Mouse (Mus musculus) forebrain, postnatal 0 days (tissue): ENCODE results near the gene Atp10b. TPM values are rescaled to one million over a fixed set of nuclear protein-coding genes. Genes with fewer than 3 reads are reported as not detected.

Experiments used
- ATAC-seq: fragments of 200-750 bp; cut with Nextera tagmentation; 2 replicates; pipeline ENCODE4 v1.8.0; 2017; ENCODE audit warnings: mild to moderate bottlenecking, moderate library complexity
- DNase-seq: peaks from one replicate; pipeline ENCODE4 v3.0.0-alpha.2; 2015
- H3K27ac ChIP-seq: fragments of 300-500 bp; sonication (generic); 2 replicates; pipeline ENCODE4 v1.5.1; 2014; ENCODE audit warnings: low read depth, mild to moderate bottlenecking, antibody characterized with exemption, low read length, moderate library complexity, mixed read lengths
- H3K27me3 ChIP-seq: fragments of 300-500 bp; sonication (generic); 2 replicates; pipeline ENCODE4 v1.6.1; 2014; ENCODE audit warnings: mild to moderate bottlenecking, low read length, mixed read lengths; ENCODE audit not compliant: insufficient read depth
- H3K36me3 ChIP-seq: fragments of 300-500 bp; sonication (generic); 2 replicates; pipeline ENCODE4 v1.6.1; 2014; ENCODE audit warnings: mild to moderate bottlenecking, moderate library complexity; ENCODE audit not compliant: insufficient read depth
- H3K4me1 ChIP-seq: fragments of 300-500 bp; sonication (generic); 2 replicates; pipeline ENCODE4 v1.6.1; 2014; ENCODE audit warnings: antibody characterized with exemption; ENCODE audit not compliant: insufficient read depth
- H3K4me2 ChIP-seq: fragments of 300-500 bp; sonication (generic); 2 replicates; pipeline ENCODE4 v1.6.1; 2014; ENCODE audit warnings: low read depth, mild to moderate bottlenecking, moderate library complexity
- H3K4me3 ChIP-seq: fragments of 300-500 bp; sonication (generic); 2 replicates; pipeline ENCODE4 v1.5.1; 2014; ENCODE audit warnings: low read depth, low read length, mixed read lengths
- H3K9ac ChIP-seq: fragments of 300-500 bp; sonication (generic); 2 replicates; pipeline ENCODE4 v1.6.1; 2014; ENCODE audit warnings: mild to moderate bottlenecking
- H3K9me3 ChIP-seq: fragments of 300-500 bp; sonication (generic); 2 replicates; pipeline ENCODE4 v1.6.1; 2016; ENCODE audit warnings: low read length
- CTCF ChIP-seq: sonication (generic); IDR thresholded peaks from 2 replicates; pipeline ENCODE4 v1.5.1; 2016; ENCODE audit warnings: antibody characterized with exemption, control low read depth, low read depth
- WGBS: fragments of 180-500 bp; shearing (Covaris S2); extraction: QIAGEN DNeasy Blood & Tissue Kit; methylation state at CpG from one replicate; pipeline ENCODE4 v1.1.7; 2014; 5-methylcytosine and 5-hydroxymethylcytosine counted together
- polyA plus RNA-seq: library from polyadenylated mRNA; unstranded; fragments of >200 nt; fragmentation: Nextera tagmentation; extraction: Ambion mirVana; gene quantifications from 2 replicates; pipeline ENCODE4 v1.2.1, GENCODE M21; 2015
- total RNA-seq: library from RNA; depleted of rRNA; stranded (reverse); fragments of >200 nt; gene quantifications from 2 replicates; pipeline ENCODE4 v1.2.3, GENCODE M21; 2014

Atp10b gene
- total and polyA plus RNA-seq, 2 experiments from 2014 or later = 0.21 to 1.1 TPM

- 34% methylated on average over 8 of the region's 8 CpGs for WGBS
- Histone ChIP-seq H3K4me1 (no peaks in the 10 kb centered on the region), H3K36me3 (no peaks in the 10 kb centered on the region), H3K9me3 (no peaks in the 10 kb centered on the region), H3K4me2 (no peak overlapping the region), H3K27me3 (no peaks in the 10 kb centered on the region), H3K27ac (no peak overlapping the region), H3K4me3 (no peak overlapping the region), H3K9ac (no peak overlapping the region)
- ATAC-seq = peak; percentile 90
- peak; percentile 12; the same call in 1 of the 2 replicates for TF ChIP-seq CTCF
- DNase-seq = peak; percentile 41
Observed at GRCm38 (mm10) chr11:43236360-43237039, 86.8 kb downstream of the Atp10b start.

DNA sequence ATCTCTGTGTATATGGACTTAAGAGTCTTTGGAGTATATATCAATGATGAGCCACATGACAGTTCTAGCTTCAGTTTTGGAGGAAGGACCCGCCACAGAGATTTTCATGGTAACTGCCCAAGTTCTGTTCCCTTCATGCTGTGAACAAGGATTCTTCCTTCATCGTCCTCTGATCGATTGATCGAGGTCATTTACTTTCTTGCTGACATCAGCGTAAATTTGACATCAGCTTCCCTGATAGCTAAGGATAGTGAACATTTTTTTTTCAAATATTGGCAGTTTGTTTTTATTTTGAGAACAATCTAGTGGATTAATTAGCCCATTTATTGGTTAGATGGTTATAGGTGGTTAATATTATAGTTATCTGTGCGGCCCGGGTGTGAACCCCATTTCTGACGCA is 90.1 kb downstream of the Atp10b start:
- no peak for ATAC-seq
- DNase-seq = no peak
- Histone ChIP-seq H3K27me3 (no peaks in the 10 kb centered on the region), H3K4me1 (no peaks in the 10 kb centered on the region), H3K4me2 (no peak overlapping the region), H3K4me3 (no peak overlapping the region), H3K36me3 (no peaks in the 10 kb centered on the region), H3K9ac (no peak overlapping the region), H3K9me3 (no peaks in the 10 kb centered on the region), H3K27ac (no peak overlapping the region)
- 93% methylated on average over 8 of the region's 8 CpGs for WGBS
- no peak for TF ChIP-seq CTCF

- H3K4me1 ChIP-seq = no peaks in the 10 kb centered on the region
- no peaks in the 10 kb centered on the region for H3K27me3 ChIP-seq
- no peak overlapping the region for H3K27ac ChIP-seq
- H3K4me2 ChIP-seq = no peak overlapping the region
- ATAC-seq (no peak), DNase-seq (no peak)
- H3K4me3 ChIP-seq = no peak overlapping the region
- no peak overlapping the region for H3K9ac ChIP-seq
- no peak for TF ChIP-seq CTCF
- H3K36me3 ChIP-seq = no peaks in the 10 kb centered on the region
- WGBS = 49% methylated on average over 6 of the region's 6 CpGs
- no peaks in the 10 kb centered on the region for H3K9me3 ChIP-seq
Observed at GRCm38 (mm10) chr11:43253034-43253433, 103.4 kb downstream of the Atp10b start.

DNA sequence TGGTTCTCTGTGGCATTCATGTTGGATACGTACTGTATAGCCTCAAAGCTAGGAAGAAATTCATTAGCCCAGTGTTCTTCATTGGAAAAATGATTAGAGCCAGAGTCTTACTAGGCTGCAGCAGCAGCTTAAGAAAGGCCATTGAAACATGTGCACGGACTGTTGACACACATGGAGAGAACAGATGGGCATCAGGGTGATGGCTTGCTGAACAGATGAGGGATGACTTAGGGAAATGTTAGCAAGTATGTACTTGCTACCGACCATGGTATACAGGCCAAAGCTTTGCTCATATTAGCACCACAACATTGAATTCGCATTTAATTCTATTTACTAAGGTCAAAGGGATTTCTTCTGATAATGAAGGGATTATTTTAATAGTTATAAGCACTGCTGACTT is 105.6 kb downstream of the Atp10b start:
- H3K9ac ChIP-seq = no peak overlapping the region
- no peak for ATAC-seq
- H3K4me1 ChIP-seq = no peaks in the 10 kb centered on the region
- H3K4me2 ChIP-seq = no peak overlapping the region
- WGBS = 73% methylated on average over 4 of the region's 4 CpGs
- no peak overlapping the region for H3K4me3 ChIP-seq
- no peaks in the 10 kb centered on the region for H3K9me3 ChIP-seq
- no peaks in the 10 kb centered on the region for H3K36me3 ChIP-seq
- no peak for DNase-seq
- no peak for TF ChIP-seq CTCF
- H3K27me3 ChIP-seq = no peaks in the 10 kb centered on the region
- H3K27ac ChIP-seq = no peak overlapping the region

GRCm38 (mm10) chr11:43257291-43257690 is 107.6 kb downstream of the Atp10b start:
- DNase-seq = no peak
- Histone ChIP-seq H3K9me3 (no peaks in the 10 kb centered on the region), H3K4me3 (no peak overlapping the region), H3K4me2 (no peak overlapping the region), H3K27me3 (no peaks in the 10 kb centered on the region), H3K36me3 (no peaks in the 10 kb centered on the region), H3K4me1 (no peaks in the 10 kb centered on the region), H3K27ac (no peak overlapping the region), H3K9ac (no peak overlapping the region)
- no peak for TF ChIP-seq CTCF
- ATAC-seq = no peak
- 68% methylated on average over 3 of the region's 3 CpGs for WGBS

DNA sequence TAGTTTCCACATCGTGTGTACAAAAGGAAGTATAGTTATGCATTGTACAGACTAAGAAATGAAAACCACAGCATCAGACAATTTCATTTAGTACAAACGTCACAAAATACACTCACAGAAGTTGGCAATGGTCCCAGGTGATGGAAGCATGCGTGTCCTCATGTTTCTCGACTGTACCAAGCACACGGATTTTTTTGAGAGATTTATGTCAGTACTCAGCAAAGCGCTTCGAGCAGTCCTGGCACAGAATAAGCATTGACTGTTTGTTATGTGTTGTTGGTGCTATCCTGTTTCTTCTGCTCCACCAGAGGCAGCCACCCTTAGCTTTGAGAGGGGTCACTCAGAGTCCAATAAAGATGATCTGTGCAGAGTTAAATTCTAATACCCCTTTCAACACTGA is 108.1 kb downstream of the Atp10b start:
- Histone ChIP-seq H3K4me2 (no peak overlapping the region), H3K4me3 (no peak overlapping the region), H3K4me1 (no peaks in the 10 kb centered on the region), H3K27me3 (no peaks in the 10 kb centered on the region), H3K36me3 (no peaks in the 10 kb centered on the region), H3K9ac (no peak overlapping the region), H3K27ac (no peak overlapping the region), H3K9me3 (no peaks in the 10 kb centered on the region)
- no peak for TF ChIP-seq CTCF
- 74% methylated on average over 7 of the region's 7 CpGs for WGBS
- DNase-seq = no peak
- ATAC-seq = no peak

DNA sequence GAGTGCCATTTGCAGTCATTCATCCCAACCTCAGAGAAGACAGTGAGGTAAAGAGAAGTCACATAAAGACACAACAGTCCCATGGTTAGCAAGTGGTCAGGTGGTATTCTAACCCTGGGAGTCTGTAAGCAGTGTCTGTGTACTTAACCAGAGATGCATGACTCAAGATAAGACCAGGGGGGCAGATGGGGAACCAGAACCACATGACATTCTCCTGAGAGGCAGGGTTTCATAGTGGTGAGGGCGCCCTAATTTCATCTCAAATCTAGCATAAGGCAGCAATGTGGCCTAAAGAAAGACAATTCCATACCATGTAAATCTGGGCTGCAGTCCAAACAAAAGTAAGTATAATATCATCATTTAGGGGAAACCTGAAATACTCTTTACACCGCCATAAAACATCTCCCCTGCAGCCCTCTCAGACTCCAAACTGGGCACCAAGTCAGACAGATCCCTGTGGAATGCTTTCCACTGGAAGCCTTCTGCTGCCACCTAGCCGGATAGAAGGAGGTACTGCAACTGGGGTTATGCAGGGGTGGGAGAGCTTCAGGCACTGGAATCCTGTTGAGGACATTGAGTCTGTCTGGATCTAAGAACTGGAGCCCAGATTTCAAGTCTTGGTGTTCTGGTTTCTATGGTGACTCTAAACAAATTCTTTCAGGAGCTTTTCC is 114.0 kb downstream of the Atp10b start:
- H3K4me2 ChIP-seq = no peak overlapping the region
- peak; percentile 82; the same call in 1 of the 2 replicates for ATAC-seq
- peak; percentile 93 for TF ChIP-seq CTCF

More for the DNA sequence above, 114.0 kb downstream of the Atp10b start:
- no peaks in the 10 kb centered on the region for H3K27me3 ChIP-seq
- no peaks in the 10 kb centered on the region for H3K4me1 ChIP-seq
- no peaks in the 10 kb centered on the region for H3K36me3 ChIP-seq
- no peaks in the 10 kb centered on the region for H3K9me3 ChIP-seq
- DNase-seq = peak; percentile 80
- WGBS = 44% methylated on average over 3 of the region's 3 CpGs
- no peak overlapping the region for H3K9ac ChIP-seq
- H3K4me3 ChIP-seq = no peak overlapping the region
- no peak overlapping the region for H3K27ac ChIP-seq
